Mouse (Mus musculus): Measurements from ENCODE around the gene Capn11. TPM values are rescaled to one million over a fixed set of nuclear protein-coding genes. Genes with fewer than 3 reads are reported as not detected.

The Capn11 gene
- polyA plus RNA-seq (2015; fragmentation: Nextera tagmentation; extraction: Ambion mirVana), result not detected in 2 replicates

DNA sequence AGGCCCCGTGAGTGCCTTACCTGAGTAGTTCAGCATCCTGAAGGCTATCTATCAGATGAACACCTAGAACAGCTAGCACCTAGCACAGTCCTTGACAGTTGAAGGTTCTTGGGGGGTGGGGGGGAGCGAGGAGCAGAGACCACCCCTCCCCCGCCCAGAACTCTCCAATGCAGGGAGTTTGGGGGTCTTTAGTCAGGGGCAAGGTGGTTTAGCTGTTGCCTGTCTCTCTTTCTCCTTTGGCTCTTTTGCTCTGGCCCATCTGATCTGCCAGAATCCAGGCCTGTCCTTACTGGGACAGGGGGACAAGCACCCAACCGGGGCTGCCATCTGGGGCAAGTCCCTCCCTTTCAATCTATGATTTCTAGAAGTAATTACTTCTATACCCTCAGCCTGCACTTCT lies at the start of gene Capn11:
TSS of gene Capn11 (minus strand) at position 101 of the 400 bp plus-strand sequence.
- Histone ChIP-seq H3K36me3 (replicated peaks; ENCODE audit: insufficient read depth, low read length) (0 out of 2 replicates have a peak, but pooled peaks cover 3% of the 10 kb centered on the region), H3K9ac (replicated peaks) (no peak within 1 kb of the TSS), H3K27me3 (ENCODE audit: insufficient read depth, low read length) (no peaks in the 10 kb centered on the region), H3K4me3 (ENCODE audit: low read depth, low read length) (no peak within 1 kb of the TSS), H3K4me2 (ENCODE audit: low read depth, low read length) (no peak within 1 kb of the TSS), H3K9me3 (ENCODE audit: low read length) (no peaks in the 10 kb centered on the region), H3K27ac (ENCODE audit: low read depth) (no peak within 1 kb of the TSS), H3K4me1 (ENCODE audit: insufficient read depth) (no peaks in the 10 kb centered on the region)
- TF ChIP-seq CTCF (IDR thresholded peaks at IDR 0.05; ENCODE audit: low read depth), result no peak
- no peak for TF ChIP-seq EP300 (IDR thresholded peaks at IDR 0.05; ENCODE audit: low read depth)
- WGBS (ENCODE audit: insufficient replicate concordance), result 71% methylated on average over 4 of the region's 4 CpGs
- ATAC-seq (no peak), DNase-seq (no peak)

DNA sequence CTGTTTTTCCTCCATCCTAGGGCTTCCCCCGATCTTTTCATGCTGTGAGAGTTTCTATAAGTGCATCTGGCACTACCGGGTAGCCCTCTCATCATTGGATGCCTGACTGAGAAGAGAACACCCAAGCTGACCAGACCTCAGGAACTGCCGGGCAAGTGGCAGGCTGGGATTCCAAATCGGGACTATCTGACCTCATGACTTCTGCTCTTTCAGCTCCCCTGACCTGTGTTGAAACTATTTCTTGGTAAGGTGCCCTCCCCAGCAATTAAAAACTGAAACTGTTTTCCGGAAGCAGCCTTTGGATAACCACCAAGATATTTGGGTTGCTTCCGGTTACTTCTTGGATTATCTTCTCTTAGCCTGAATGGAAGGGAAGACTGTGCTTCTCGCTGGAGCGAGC lies 49.1 kb upstream of the Capn11 start:
- TF ChIP-seq CTCF (IDR thresholded peaks at IDR 0.05; ENCODE audit: low read depth), result no peak
- TF ChIP-seq EP300 (IDR thresholded peaks at IDR 0.05; ENCODE audit: low read depth), result no peak
- H3K4me2 ChIP-seq (ENCODE audit: low read depth, low read length), result no peak overlapping the region
- no peaks in the 10 kb centered on the region for H3K27me3 ChIP-seq (ENCODE audit: insufficient read depth, low read length)
- peaks cover 7% of the 10 kb centered on the region; the same call in 1 of the 2 replicates for H3K4me1 ChIP-seq (ENCODE audit: insufficient read depth)
- H3K9me3 ChIP-seq (ENCODE audit: low read length), result no peaks in the 10 kb centered on the region
- H3K27ac ChIP-seq (ENCODE audit: low read depth), result no peak overlapping the region
- H3K4me3 ChIP-seq (ENCODE audit: low read depth, low read length), result no peak overlapping the region
- DNase-seq (no peak), ATAC-seq (no peak)
- WGBS (ENCODE audit: insufficient replicate concordance), result 71% methylated on average over 8 of the region's 8 CpGs
- H3K9ac ChIP-seq (replicated peaks), result no peak overlapping the region
- no peaks in the 10 kb centered on the region for H3K36me3 ChIP-seq (replicated peaks; ENCODE audit: insufficient read depth, low read length)

DNA sequence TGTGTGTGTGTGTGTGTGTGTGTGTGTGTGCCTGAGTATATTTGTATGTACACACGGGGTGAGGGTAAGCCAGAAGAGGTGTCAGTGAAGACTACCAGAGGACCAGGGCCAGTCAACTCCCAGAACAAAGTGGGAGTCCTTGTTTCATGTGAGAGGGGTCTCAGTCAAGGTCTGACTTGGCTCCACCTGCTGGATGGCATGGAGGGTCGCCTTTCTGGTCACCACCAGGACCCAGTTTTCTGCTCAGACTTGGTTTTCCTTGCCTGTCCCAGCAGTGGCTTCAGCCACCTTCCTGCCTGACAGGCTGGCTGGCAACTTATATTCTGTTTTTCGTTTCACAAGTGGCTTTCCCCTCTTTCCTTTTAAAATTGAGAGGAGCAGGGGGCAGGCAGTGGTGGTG lies 48.3 kb upstream of the Capn11 start:
- Histone ChIP-seq H3K9ac (replicated peaks) (no peak overlapping the region), H3K36me3 (replicated peaks; ENCODE audit: insufficient read depth, low read length) (no peaks in the 10 kb centered on the region), H3K9me3 (ENCODE audit: low read length) (no peaks in the 10 kb centered on the region), H3K4me3 (ENCODE audit: low read depth, low read length) (no peak overlapping the region), H3K4me2 (ENCODE audit: low read depth, low read length) (no peak overlapping the region), H3K4me1 (ENCODE audit: insufficient read depth) (peaks cover 9% of the 10 kb centered on the region; the same call in 1 of the 2 replicates), H3K27me3 (ENCODE audit: insufficient read depth, low read length) (no peaks in the 10 kb centered on the region), H3K27ac (ENCODE audit: low read depth) (no peak overlapping the region)
- ATAC-seq (no peak), DNase-seq (no peak)
- WGBS (ENCODE audit: insufficient replicate concordance), result 29% methylated on average over 3 of the region's 3 CpGs
- TF ChIP-seq CTCF (IDR thresholded peaks at IDR 0.05; ENCODE audit: low read depth) (peak; percentile 14; the same call in 1 of the 2 replicates), EP300 (IDR thresholded peaks at IDR 0.05; ENCODE audit: low read depth) (no peak)

DNA sequence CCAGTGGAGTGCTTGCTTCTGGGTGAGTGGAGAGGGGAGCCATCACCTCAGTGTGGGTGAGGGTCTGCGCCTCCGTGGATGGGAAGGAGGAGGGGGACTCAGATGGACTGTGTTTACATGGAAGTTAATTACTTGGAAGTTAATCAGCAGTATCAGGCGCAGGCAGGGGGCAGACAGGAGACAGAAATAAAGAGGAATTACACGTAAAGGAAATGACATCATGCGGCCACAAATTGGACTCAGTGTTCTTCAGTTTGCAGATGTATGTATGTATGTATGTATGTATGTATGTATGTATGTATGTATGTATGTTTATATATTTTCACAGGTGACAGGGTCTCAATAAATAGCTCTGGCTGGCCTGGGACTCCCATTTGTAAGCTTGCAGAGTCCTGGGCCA lies 47.7 kb upstream of the Capn11 start:
- WGBS (ENCODE audit: insufficient replicate concordance), result 49% methylated on average over 5 of the region's 5 CpGs
- ATAC-seq, result no peak
- no peak for DNase-seq

DNA sequence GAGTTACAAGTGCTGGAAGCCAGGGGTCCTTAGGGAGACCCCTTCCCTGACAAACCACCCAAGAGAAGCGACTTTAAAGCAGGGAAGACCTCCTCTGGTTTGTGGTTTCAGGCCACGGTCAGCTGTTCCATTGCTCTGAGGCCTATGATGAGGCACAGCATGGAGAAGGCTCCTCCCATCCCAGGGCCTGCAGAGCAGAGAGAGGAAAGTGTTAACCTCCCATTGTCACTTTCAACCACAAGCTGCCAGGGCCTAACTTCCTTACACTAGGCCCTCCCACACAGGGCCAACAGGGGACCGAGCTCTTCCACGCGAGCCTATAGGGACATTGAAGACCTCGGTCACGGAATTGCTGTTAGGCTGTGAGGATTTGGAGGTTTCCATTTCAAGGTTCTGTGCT lies 44.1 kb upstream of the Capn11 start:
- Histone ChIP-seq H3K27ac (ENCODE audit: low read depth) (no peak overlapping the region), H3K9ac (replicated peaks) (no peak overlapping the region; the same call in 1 of the 2 replicates), H3K4me1 (ENCODE audit: insufficient read depth) (peaks cover 25% of the 10 kb centered on the region), H3K4me2 (ENCODE audit: low read depth, low read length) (peak overlapping the region; percentile 13; the same call in 1 of the 2 replicates), H3K27me3 (ENCODE audit: insufficient read depth, low read length) (no peaks in the 10 kb centered on the region), H3K9me3 (ENCODE audit: low read length) (no peaks in the 10 kb centered on the region), H3K36me3 (replicated peaks; ENCODE audit: insufficient read depth, low read length) (no peaks in the 10 kb centered on the region; the same call in 1 of the 2 replicates), H3K4me3 (ENCODE audit: low read depth, low read length) (no peak overlapping the region)
- DNase-seq (no peak), ATAC-seq (peak; percentile 34; the same call in 1 of the 2 replicates)
- WGBS (ENCODE audit: insufficient replicate concordance), result 34% methylated on average over 7 of the region's 7 CpGs
- TF ChIP-seq CTCF (IDR thresholded peaks at IDR 0.05; ENCODE audit: low read depth) (no peak), EP300 (IDR thresholded peaks at IDR 0.05; ENCODE audit: low read depth) (no peak)

More for the DNA sequence above, 47.7 kb upstream of the Capn11 start:
- H3K4me2 ChIP-seq (ENCODE audit: low read depth, low read length), result no peak overlapping the region
- no peaks in the 10 kb centered on the region for H3K9me3 ChIP-seq (ENCODE audit: low read length)
- no peaks in the 10 kb centered on the region for H3K27me3 ChIP-seq (ENCODE audit: insufficient read depth, low read length)
- H3K9ac ChIP-seq (replicated peaks), result no peak overlapping the region
- H3K4me3 ChIP-seq (ENCODE audit: low read depth, low read length), result no peak overlapping the region
- no peaks in the 10 kb centered on the region for H3K36me3 ChIP-seq (replicated peaks; ENCODE audit: insufficient read depth, low read length)
- no peak for TF ChIP-seq CTCF (IDR thresholded peaks at IDR 0.05; ENCODE audit: low read depth)
- TF ChIP-seq EP300 (IDR thresholded peaks at IDR 0.05; ENCODE audit: low read depth), result no peak
- no peak overlapping the region for H3K27ac ChIP-seq (ENCODE audit: low read depth)
- H3K4me1 ChIP-seq (ENCODE audit: insufficient read depth), result peaks cover 13% of the 10 kb centered on the region

DNA sequence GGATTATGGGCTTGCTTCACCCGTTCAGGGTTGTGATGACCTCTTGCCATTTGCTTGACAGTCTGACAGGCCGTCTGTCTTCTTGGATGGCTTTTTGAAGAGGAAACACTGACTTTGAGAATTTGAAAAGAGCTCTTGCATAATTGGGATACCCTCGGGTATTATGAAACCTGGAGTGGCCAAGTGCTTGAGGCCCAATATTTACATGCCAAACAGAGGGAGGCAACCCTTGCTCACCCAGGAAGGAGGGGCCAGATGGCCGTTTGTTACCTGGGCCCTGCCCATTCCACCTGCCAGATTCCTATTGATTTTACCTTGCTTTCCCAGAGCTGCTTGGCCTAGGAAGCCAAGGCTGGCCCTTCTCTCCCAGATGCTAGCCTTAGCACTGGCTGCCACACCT lies 43.1 kb upstream of the Capn11 start:
- Histone ChIP-seq H3K9ac (replicated peaks) (no peak overlapping the region), H3K27me3 (ENCODE audit: insufficient read depth, low read length) (no peaks in the 10 kb centered on the region), H3K4me1 (ENCODE audit: insufficient read depth) (peaks cover 25% of the 10 kb centered on the region), H3K27ac (ENCODE audit: low read depth) (no peak overlapping the region), H3K4me3 (ENCODE audit: low read depth, low read length) (no peak overlapping the region), H3K9me3 (ENCODE audit: low read length) (no peaks in the 10 kb centered on the region), H3K36me3 (replicated peaks; ENCODE audit: insufficient read depth, low read length) (peaks cover 2% of the 10 kb centered on the region; the same call in 1 of the 2 replicates), H3K4me2 (ENCODE audit: low read depth, low read length) (no peak overlapping the region)
- TF ChIP-seq EP300 (IDR thresholded peaks at IDR 0.05; ENCODE audit: low read depth) (peak; percentile 52; the same call in 1 of the 2 replicates), CTCF (IDR thresholded peaks at IDR 0.05; ENCODE audit: low read depth) (no peak)
- ATAC-seq (peak; percentile 86), DNase-seq (peak; percentile 52)
- 29% methylated on average over 4 of the region's 4 CpGs for WGBS (ENCODE audit: insufficient replicate concordance)

Measured in liver, postnatal 0 days (tissue).